Mouse (Mus musculus) hindbrain, embryonic 12.5 days (tissue): ENCODE data around the gene F2r. TPM values are rescaled to one million over a fixed set of nuclear protein-coding genes. Genes with fewer than 3 reads are reported as not detected.

Experiments used
- ATAC-seq: fragments of 200-750 bp; cut with Nextera tagmentation; 2 replicates; pipeline ENCODE4 v1.8.0; 2017; ENCODE audit warnings: moderate TSS enrichment; ENCODE audit not compliant: low FRiP score
- H3K27ac ChIP-seq: fragments of 300-500 bp; sonication (generic); 2 replicates; pipeline ENCODE4 v1.5.1; 2016; ENCODE audit warnings: mild to moderate bottlenecking
- H3K27me3 ChIP-seq: fragments of 300-500 bp; sonication (generic); 2 replicates; pipeline ENCODE4 v1.6.1; 2016; ENCODE audit warnings: mild to moderate bottlenecking
- H3K36me3 ChIP-seq: fragments of 300-500 bp; sonication (generic); 2 replicates; pipeline ENCODE4 v1.6.1; 2016; ENCODE audit warnings: mild to moderate bottlenecking
- H3K4me1 ChIP-seq: fragments of 300-500 bp; sonication (generic); 2 replicates; pipeline ENCODE4 v1.6.1; 2016
- H3K4me2 ChIP-seq: fragments of 300-500 bp; sonication (generic); replicated peaks from 2 replicates; pipeline ENCODE4 v1.6.1; 2016; ENCODE audit warnings: mild to moderate bottlenecking
- H3K4me3 ChIP-seq: fragments of 300-500 bp; sonication (generic); 2 replicates; pipeline ENCODE4 v1.5.1; 2016; ENCODE audit warnings: mild to moderate bottlenecking
- H3K9ac ChIP-seq: fragments of 300-500 bp; sonication (generic); 2 replicates; pipeline ENCODE4 v1.6.1; 2016; ENCODE audit warnings: mild to moderate bottlenecking, moderate library complexity
- H3K9me3 ChIP-seq: fragments of 300-500 bp; sonication (generic); replicated peaks from 2 replicates; pipeline ENCODE4 v1.6.1; 2016; ENCODE audit warnings: mild to moderate bottlenecking
- WGBS: fragments of 180-500 bp; shearing (Covaris S2); methylation state at CpG from one replicate; pipeline ENCODE4 v1.1.7; 2016; 5-methylcytosine and 5-hydroxymethylcytosine counted together
- polyA plus RNA-seq: library from polyadenylated mRNA; unstranded; fragments of >200 nt; fragmentation: Nextera tagmentation; extraction: Ambion mirVana; gene quantifications from 2 replicates; pipeline ENCODE4 v1.2.1, GENCODE M21; 2016

The F2r gene
- polyA plus RNA-seq, 1 experiment from 2014 or later: 102 TPM

DNA sequence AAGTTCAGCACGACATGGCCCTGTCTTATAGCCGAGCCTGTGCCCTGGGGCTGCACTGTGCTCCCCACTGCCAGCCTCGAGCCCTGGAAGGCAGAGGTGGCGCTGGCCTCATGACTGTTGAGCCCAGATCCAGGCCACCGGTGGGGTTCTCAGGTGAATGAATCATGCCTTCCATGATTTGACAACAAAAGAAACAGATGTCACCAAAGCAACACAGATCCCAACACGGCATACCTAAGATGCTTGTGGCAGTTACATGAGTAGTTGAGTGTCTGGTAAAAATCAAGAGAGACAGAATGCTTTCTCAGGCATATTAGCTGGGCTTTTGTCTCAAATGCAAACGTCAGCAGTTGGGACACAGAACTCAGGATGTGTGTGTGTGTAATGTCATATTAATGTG, 25.5 kb upstream of the F2r start:
- H3K27ac ChIP-seq: no peak overlapping the region
- no peak for ATAC-seq
- H3K36me3 ChIP-seq: peaks cover 9% of the 10 kb centered on the region
- H3K9me3 ChIP-seq: no peaks in the 10 kb centered on the region
- peaks cover 9% of the 10 kb centered on the region for H3K4me1 ChIP-seq
- H3K9ac ChIP-seq: no peak overlapping the region
- WGBS: 69% methylated on average over 7 of the region's 7 CpGs
- no peaks in the 10 kb centered on the region for H3K27me3 ChIP-seq
- H3K4me2 ChIP-seq: no peak overlapping the region
- no peak overlapping the region for H3K4me3 ChIP-seq

DNA sequence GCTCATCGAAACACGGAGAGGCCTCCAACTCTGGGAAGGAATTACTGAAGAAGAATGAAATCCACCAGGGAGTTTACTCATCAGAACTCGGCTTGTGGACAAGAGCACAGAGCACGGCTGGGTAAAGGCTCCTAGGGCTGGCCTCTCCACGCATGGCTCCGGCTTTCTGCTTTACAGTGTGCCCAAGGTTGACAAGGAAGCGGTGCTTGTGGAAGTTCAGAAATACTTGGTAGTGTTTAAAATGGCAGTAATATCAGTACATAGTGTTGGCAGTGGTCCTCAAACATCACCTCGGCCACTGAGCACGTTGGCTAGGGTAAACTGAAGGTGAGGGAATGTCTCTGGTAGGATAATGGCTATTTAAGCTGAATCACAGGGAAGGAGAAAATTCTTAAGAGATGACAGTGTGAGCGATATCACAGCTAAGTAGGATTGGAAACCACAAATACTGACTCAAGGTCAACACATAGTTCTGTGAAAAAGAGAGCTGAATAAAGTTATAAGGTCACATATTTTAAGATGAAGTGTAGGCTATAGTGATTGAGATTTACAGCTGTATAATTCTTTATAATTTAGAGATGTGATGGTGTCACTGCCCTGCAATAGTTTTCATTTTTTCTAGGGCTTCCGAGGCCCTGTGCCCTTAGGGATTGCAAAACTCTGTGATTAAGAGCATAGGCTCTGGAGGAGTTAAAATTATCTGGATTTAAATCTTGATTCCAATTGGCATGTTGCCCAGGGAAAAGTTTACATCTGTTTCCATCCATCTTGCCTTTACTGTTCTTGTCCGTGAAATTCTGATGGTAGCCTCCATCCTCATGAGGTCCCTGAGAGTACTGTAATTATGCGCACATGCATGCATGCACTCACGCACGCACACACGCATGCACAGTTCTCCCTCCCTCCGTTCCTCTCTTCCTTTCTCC, 23.0 kb upstream of the F2r start:
- H3K27ac ChIP-seq: no peak overlapping the region
- H3K27me3 ChIP-seq: no peaks in the 10 kb centered on the region
- peaks cover 9% of the 10 kb centered on the region for H3K36me3 ChIP-seq
- H3K9me3 ChIP-seq: no peaks in the 10 kb centered on the region
- no peak overlapping the region for H3K4me3 ChIP-seq
- H3K9ac ChIP-seq: no peak overlapping the region
- 95% methylated on average over 17 of the region's 17 CpGs for WGBS
- ATAC-seq: no peak
- H3K4me1 ChIP-seq: peaks cover 18% of the 10 kb centered on the region
- no peak overlapping the region for H3K4me2 ChIP-seq

DNA sequence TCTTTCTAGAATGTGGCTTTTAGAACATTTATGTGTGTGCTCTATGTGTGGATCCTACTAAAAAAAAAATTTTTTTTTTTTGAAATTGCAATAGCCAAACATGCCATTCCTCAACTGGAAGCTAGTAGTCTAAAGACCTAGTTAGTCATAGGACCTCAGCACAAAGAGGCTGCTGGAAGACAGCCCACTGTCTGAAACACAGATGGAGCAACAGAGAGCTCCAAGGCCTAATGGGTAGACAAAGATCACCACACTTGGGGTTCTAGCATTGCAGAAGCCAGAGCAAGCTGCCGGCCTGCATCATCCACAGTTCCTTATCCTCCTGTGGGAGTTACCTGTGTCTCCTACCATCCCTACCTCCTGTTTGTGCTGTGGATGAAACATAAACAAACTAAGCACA, 22.1 kb upstream of the F2r start:
- H3K4me3 ChIP-seq: no peak overlapping the region
- WGBS: 96% methylated on average over 1 of the region's 1 CpGs
- no peaks in the 10 kb centered on the region for H3K9me3 ChIP-seq
- peaks cover 3% of the 10 kb centered on the region; the same call in 1 of the 2 replicates for H3K36me3 ChIP-seq
- peaks cover 18% of the 10 kb centered on the region for H3K4me1 ChIP-seq
- no peak overlapping the region for H3K9ac ChIP-seq
- no peak for ATAC-seq
- H3K4me2 ChIP-seq: no peak overlapping the region
- H3K27me3 ChIP-seq: no peaks in the 10 kb centered on the region
- no peak overlapping the region for H3K27ac ChIP-seq

DNA sequence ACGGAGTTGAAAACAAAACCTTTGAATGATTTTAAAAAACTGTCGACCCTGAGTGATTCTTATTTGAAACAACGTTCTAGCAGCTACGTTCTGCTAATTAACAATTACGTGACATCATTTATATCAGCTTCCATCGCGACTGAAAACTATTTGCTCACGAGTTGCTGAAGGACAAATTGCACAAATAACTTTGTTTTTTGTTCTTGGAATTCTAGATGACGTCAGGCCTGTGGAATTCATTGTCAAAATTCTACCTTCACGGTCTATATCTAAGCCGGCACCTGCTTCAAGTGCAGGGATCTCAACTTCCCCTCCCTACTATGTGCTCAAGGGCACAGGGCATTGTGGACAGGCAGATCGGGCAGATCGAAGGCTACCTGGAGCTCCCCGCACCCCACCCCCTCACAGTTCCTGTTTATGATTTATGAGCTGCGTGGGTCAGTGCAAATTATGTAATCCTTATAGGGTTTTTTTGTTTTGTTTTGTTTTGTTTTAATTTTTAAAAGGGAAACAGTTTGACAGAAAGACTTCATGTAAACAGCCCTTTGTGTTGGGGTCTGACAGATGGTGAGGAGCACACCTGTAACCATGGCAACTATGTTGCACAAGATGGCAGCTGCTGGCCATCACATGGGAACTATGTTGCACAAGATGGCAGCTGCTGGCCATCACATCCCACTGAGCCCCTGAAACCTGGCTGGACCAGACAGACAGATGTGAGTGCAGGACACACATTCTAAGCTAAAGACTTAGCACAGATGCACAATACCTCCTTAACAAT, 21.2 kb upstream of the F2r start:
- H3K27ac ChIP-seq: peak overlapping the region; percentile 55; the same call in 1 of the 2 replicates
- WGBS: 73% methylated on average over 15 of the region's 15 CpGs
- no peak overlapping the region for H3K9ac ChIP-seq
- H3K4me1 ChIP-seq: peaks cover 18% of the 10 kb centered on the region
- no peaks in the 10 kb centered on the region for H3K9me3 ChIP-seq
- H3K27me3 ChIP-seq: no peaks in the 10 kb centered on the region
- ATAC-seq: 0 out of 2 replicates have a peak, but pooled peaks have one; percentile 67
- H3K4me2 ChIP-seq: no peak overlapping the region
- H3K36me3 ChIP-seq: peaks cover 5% of the 10 kb centered on the region; the same call in 1 of the 2 replicates
- no peak overlapping the region for H3K4me3 ChIP-seq

DNA sequence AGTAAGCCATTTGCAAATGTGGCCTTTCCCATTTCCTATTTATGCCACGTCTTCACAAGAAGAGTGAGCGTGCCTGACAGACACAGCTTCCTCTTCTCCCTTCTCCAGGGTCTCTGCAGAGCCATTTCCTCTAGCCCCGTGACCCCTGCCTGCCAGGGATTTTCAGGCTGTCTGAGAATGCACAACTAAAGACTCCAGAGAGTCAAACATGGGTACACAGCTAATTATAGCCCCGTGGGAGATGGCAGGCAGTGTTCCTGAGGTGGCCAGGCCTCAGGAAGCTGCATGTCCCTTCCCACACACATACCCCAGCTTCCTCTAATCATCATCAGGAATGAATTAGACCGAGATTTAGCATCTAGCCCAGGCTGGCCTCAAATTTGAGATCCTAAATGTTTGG, 20.6 kb upstream of the F2r start:
- Histone ChIP-seq H3K9me3 (no peaks in the 10 kb centered on the region), H3K27me3 (no peaks in the 10 kb centered on the region), H3K4me3 (no peak overlapping the region), H3K4me2 (no peak overlapping the region), H3K36me3 (peaks cover 3% of the 10 kb centered on the region; the same call in 1 of the 2 replicates), H3K4me1 (peaks cover 18% of the 10 kb centered on the region), H3K9ac (no peak overlapping the region), H3K27ac (peak overlapping the region; percentile 55; the same call in 1 of the 2 replicates)
- no peak for ATAC-seq
- 41% methylated on average over 5 of the region's 5 CpGs for WGBS

DNA sequence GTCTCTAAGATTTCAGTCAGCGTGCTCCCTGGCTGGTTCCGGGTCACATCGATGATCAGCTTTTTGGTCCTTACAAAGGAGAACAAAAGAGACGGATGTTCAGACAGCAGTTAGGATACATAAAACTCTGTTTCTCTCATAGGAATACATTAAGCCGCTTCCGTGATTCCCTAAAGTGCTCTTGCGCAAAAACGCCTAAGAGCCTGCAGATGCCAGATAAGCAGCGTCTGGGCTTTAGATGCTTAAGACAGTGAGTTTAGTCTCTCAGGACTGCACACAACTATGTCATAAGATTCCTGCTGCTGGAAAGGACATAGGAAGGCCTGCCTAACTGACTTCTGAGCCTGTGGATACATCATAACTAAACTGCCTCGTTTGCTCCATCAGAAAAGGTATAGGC, 19.4 kb upstream of the F2r start:
- Histone ChIP-seq H3K4me1 (peaks cover 18% of the 10 kb centered on the region), H3K9ac (no peak overlapping the region), H3K36me3 (0 out of 2 replicates have a peak, but pooled peaks cover 2% of the 10 kb centered on the region), H3K27me3 (no peaks in the 10 kb centered on the region), H3K9me3 (no peaks in the 10 kb centered on the region), H3K4me2 (no peak overlapping the region), H3K27ac (no peak overlapping the region), H3K4me3 (no peak overlapping the region)
- no peak for ATAC-seq
- WGBS: 85% methylated on average over 10 of the region's 10 CpGs

DNA sequence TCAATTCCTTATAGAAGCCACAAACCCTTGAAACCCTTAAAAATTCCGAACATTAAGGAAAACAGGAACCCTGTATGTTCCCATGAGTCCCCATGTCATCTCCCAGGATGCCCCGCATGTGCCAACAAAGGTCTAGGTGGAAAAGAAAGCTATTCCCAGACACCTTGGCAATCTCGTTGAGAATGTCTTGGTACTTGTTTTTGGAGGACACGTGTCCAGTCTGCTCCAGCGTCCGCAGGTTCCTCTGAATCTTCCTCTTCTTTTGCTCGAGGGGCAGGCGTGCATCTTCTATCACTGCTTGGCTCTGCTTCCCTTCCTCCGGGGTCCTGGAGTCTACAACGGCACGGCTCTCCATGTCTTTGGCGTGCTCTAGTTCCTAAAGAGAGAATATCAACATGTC, 17.0 kb upstream of the F2r start:
- no peaks in the 10 kb centered on the region for H3K9me3 ChIP-seq
- H3K4me2 ChIP-seq: no peak overlapping the region
- no peak overlapping the region for H3K27ac ChIP-seq
- ATAC-seq: no peak
- H3K36me3 ChIP-seq: peaks cover 9% of the 10 kb centered on the region; the same call in 1 of the 2 replicates
- no peak overlapping the region for H3K9ac ChIP-seq
- 93% methylated on average over 12 of the region's 12 CpGs for WGBS
- no peak overlapping the region for H3K4me3 ChIP-seq
- H3K4me1 ChIP-seq: peaks cover 18% of the 10 kb centered on the region
- H3K27me3 ChIP-seq: no peaks in the 10 kb centered on the region

DNA sequence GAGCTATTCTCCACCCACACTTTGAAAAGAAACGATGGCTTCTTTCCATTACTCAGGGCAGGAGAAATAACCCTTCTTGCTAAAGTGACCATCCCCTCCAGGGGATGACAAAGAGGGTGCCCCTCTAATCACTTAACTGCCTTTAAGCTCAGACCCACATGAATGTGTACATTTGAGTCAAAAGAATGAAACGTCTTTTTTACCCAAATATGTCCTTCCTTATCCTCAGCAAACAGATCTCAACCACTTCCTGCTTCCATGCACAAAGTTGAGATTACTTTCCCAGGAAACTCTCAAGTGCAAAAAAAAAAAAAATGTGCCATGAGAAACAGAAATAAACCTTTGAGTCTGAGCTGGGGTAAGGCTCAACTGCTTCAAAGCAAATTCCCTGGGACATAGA, 16.2 kb upstream of the F2r start:
- no peak overlapping the region for H3K4me3 ChIP-seq
- 69% methylated on average over 2 of the region's 2 CpGs for WGBS
- ATAC-seq: no peak
- H3K4me2 ChIP-seq: no peak overlapping the region
- H3K36me3 ChIP-seq: peaks cover 15% of the 10 kb centered on the region; the same call in 1 of the 2 replicates
- no peaks in the 10 kb centered on the region for H3K9me3 ChIP-seq
- H3K27ac ChIP-seq: no peak overlapping the region
- H3K9ac ChIP-seq: no peak overlapping the region
- H3K27me3 ChIP-seq: no peaks in the 10 kb centered on the region
- H3K4me1 ChIP-seq: peaks cover 16% of the 10 kb centered on the region

DNA sequence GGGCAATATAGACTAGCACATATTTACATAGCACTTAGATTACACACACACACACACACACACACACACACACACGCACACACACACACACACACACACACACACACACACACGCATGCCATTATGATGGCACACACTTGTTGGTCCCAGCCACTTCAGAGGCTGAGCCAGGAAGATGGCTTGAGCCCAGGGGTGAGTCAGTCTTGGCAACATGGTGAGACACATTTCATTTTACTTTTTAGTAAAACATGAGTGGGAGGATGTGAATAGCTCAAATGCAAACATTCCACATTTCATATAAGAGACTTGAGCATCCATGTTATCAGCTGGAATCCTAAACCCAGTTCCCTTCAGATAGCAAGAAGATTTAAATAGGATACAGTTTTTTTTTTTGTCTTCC, 15.1 kb upstream of the F2r start:
- H3K9me3 ChIP-seq: no peaks in the 10 kb centered on the region
- no peak overlapping the region for H3K4me2 ChIP-seq
- H3K36me3 ChIP-seq: peaks cover 16% of the 10 kb centered on the region; the same call in 1 of the 2 replicates
- ATAC-seq: no peak
- H3K4me1 ChIP-seq: peaks cover 6% of the 10 kb centered on the region; the same call in 1 of the 2 replicates
- H3K27me3 ChIP-seq: no peaks in the 10 kb centered on the region
- no peak overlapping the region for H3K27ac ChIP-seq
- no peak overlapping the region for H3K9ac ChIP-seq
- 74% methylated on average over 2 of the region's 2 CpGs for WGBS
- H3K4me3 ChIP-seq: no peak overlapping the region

DNA sequence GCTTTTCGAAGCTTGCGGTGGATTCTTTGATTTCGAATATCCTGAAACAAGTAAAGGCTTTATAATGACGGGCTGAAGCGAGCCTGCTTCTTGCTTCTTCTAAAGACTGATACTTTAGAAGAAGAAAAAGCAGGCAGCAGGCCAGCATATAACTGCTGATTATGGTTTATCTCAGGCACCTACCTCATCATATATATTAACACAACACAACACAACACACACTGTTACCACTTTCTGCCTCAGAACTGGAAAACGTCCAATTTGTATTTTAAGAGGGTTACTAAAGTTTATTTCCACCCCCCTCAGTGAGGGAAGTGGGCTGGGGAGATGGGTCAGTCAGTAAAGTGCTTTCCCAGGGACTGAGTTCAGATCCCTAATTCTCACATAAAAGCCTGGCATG, 13.9 kb upstream of the F2r start:
- H3K27ac ChIP-seq: no peak overlapping the region

DNA sequence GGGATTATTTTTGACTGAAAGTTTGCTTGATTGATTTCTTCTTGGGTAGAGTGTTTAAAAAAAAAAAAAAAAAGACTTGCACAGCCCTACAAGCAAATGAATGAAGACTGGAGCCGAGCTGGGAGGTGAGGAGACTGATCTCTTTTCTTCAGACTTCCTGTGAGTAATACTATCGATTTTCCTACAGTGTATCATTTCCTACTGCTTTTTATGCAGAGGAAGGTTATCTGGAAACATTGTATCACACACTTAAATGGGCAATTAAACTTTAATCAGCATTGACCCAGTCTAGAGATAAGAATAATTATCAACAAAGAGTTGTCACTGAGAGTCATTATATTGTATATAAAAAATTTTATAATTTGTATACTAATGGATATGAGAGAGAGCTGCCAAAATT, 12.5 kb upstream of the F2r start:
- Histone ChIP-seq H3K4me1 (no peaks in the 10 kb centered on the region), H3K27me3 (no peaks in the 10 kb centered on the region), H3K9ac (no peak overlapping the region), H3K4me2 (no peak overlapping the region), H3K36me3 (peaks cover 16% of the 10 kb centered on the region; the same call in 1 of the 2 replicates), H3K9me3 (no peaks in the 10 kb centered on the region), H3K27ac (no peak overlapping the region), H3K4me3 (no peak overlapping the region)
- 81% methylated on average over 2 of the region's 2 CpGs for WGBS
- ATAC-seq: no peak

More for the DNA sequence above, 13.9 kb upstream of the F2r start:
- 96% methylated on average over 6 of the region's 6 CpGs for WGBS
- Histone ChIP-seq H3K4me3 (no peak overlapping the region), H3K9ac (no peak overlapping the region), H3K4me1 (no peaks in the 10 kb centered on the region; the same call in 1 of the 2 replicates), H3K9me3 (no peaks in the 10 kb centered on the region), H3K36me3 (peaks cover 16% of the 10 kb centered on the region; the same call in 1 of the 2 replicates), H3K27me3 (no peaks in the 10 kb centered on the region), H3K4me2 (no peak overlapping the region)
- ATAC-seq: no peak

DNA sequence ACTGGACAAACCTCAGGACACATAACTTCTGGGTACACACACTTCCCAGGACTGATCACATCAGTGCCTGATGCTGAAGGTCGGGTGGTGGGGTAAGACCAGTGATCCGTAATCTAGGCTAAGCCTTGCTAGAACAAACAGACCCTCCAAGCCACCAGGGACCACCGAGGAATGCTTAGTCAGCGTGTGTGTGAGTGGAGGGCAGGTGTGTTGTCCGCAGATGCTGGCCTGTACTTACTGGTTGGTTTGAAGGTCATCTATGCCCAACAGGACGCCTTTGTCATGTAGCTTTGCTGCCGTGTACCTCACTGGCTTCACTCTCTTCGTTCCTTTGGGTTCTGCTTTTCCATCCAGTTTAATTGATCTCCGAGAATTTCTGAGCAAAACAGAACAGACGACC, 11.5 kb upstream of the F2r start:
- ATAC-seq: no peak
- Histone ChIP-seq H3K4me1 (no peaks in the 10 kb centered on the region), H3K9me3 (no peaks in the 10 kb centered on the region), H3K9ac (no peak overlapping the region), H3K4me3 (no peak overlapping the region), H3K36me3 (peaks cover 14% of the 10 kb centered on the region; the same call in 1 of the 2 replicates), H3K4me2 (no peak overlapping the region), H3K27ac (no peak overlapping the region), H3K27me3 (no peaks in the 10 kb centered on the region)
- WGBS: 88% methylated on average over 10 of the region's 10 CpGs
